Mouse (Mus musculus): ENCODE data around the gene Dis3l. TPM values are rescaled to one million over a fixed set of nuclear protein-coding genes. Genes with fewer than 3 reads are reported as not detected.
A peak's percentile ranks its signal among the peaks of the same experiment; 100 is the strongest.

Dis3l gene
- total RNA-seq (2014; rRNA removed): 10.8 and 11.7 TPM in 2 replicates
- polyA plus RNA-seq (2012; rRNA removed): 7.7 and 8.4 TPM in 2 replicates

GRCm38 (mm10) chr9:64341254-64341566 lies at the start of gene Dis3l:
Gene Dis3l (minus strand): TSS chr9:64341288.
- Histone ChIP-seq H3K79me2 (ENCODE audit: control insufficient read depth, insufficient read depth, low read length) (no peaks in the 10 kb centered on the region), H3K4me1 (ENCODE audit: control insufficient read depth, insufficient read depth, low read length) (peaks cover 5% of the 10 kb centered on the region), H3K27me3 (ENCODE audit: control insufficient read depth, insufficient read depth, low read length) (no peaks in the 10 kb centered on the region), H3K36me3 (ENCODE audit: control insufficient read depth, insufficient read depth, low read length) (peaks cover 4% of the 10 kb centered on the region; the same call in 1 of the 2 replicates), H3K9ac (ENCODE audit: low read depth, low read length) (peak within 1 kb of the TSS; percentile 98), H3K27ac (replicated peaks; ENCODE audit: insufficient read depth, low read depth, low read length) (peak within 1 kb of the TSS; percentile 93), H3K4me3 (ENCODE audit: insufficient read depth, low read depth, low read length) (peak within 1 kb of the TSS; percentile 89)
- DNase-seq (ENCODE audit: extremely low read depth, low read depth, low spot score): no peak
- TF ChIP-seq CTCF (IDR thresholded peaks at IDR 0.05; ENCODE audit: low read depth, low read length) (no peak), POLR2A (IDR thresholded peaks at IDR 0.05; ENCODE audit: extremely low read depth, insufficient read depth, low read length) (no peak)
- WGBS: 4% methylated on average over 16 of the region's 16 CpGs

DNA sequence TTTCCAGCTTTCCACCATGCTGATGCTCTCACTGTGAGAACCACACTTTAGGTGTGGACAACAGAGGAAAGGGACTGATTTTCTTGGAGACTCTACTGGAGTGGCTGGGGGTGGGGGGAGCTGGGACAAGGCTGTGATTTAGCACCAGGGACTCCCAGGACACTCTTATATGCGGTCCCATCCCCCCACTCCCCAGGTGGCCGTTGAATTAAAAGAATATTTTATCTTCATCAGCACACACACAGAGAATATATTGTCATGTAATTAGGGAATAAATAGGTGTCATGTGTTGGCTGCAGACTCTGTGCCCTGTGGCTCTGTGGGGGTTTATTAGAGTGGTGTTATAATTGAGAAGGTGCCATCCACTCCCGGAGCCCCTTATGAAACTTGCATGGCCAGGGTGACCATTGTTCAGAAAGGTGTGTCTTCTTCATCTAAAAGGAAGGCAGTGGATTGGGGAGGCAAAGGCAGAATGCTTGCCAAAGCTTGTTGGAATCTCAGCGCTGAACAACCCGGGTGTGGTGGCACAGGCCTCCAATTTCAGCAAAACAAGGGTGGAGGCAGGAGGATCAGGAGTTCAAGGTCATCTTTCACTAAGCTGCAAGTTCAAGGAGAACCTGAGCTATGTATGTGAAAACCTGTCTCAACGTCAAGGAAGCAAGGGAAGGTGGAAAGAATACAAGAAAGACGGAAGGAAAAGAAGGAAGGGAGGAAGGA lies 48.6 kb upstream of the Dis3l start:
- 65% methylated on average over 7 of the region's 7 CpGs for WGBS
- H3K79me2 ChIP-seq (ENCODE audit: control insufficient read depth, insufficient read depth, low read length): no peaks in the 10 kb centered on the region
- H3K4me3 ChIP-seq (ENCODE audit: insufficient read depth, low read depth, low read length): no peak overlapping the region
- H3K27ac ChIP-seq (replicated peaks; ENCODE audit: insufficient read depth, low read depth, low read length): no peak overlapping the region
- no peak for DNase-seq (ENCODE audit: extremely low read depth, low read depth, low spot score)
- TF ChIP-seq POLR2A (IDR thresholded peaks at IDR 0.05; ENCODE audit: extremely low read depth, insufficient read depth, low read length) (no peak), CTCF (IDR thresholded peaks at IDR 0.05; ENCODE audit: low read depth, low read length) (no peak)
- no peak overlapping the region for H3K9ac ChIP-seq (ENCODE audit: low read depth, low read length)
- H3K27me3 ChIP-seq (ENCODE audit: control insufficient read depth, insufficient read depth, low read length): peaks cover 19% of the 10 kb centered on the region
- H3K36me3 ChIP-seq (ENCODE audit: control insufficient read depth, insufficient read depth, low read length): no peaks in the 10 kb centered on the region
- H3K4me1 ChIP-seq (ENCODE audit: control insufficient read depth, insufficient read depth, low read length): no peaks in the 10 kb centered on the region; the same call in 1 of the 2 replicates

GRCm38 (mm10) chr9:64386466-64387211 lies 45.6 kb upstream of the Dis3l start:
- H3K79me2 ChIP-seq (ENCODE audit: control insufficient read depth, insufficient read depth, low read length): no peaks in the 10 kb centered on the region
- 6% methylated on average over 45 of the region's 45 CpGs for WGBS
- peaks cover 8% of the 10 kb centered on the region for H3K4me1 ChIP-seq (ENCODE audit: control insufficient read depth, insufficient read depth, low read length)
- peaks cover 19% of the 10 kb centered on the region for H3K27me3 ChIP-seq (ENCODE audit: control insufficient read depth, insufficient read depth, low read length)
- H3K4me3 ChIP-seq (ENCODE audit: insufficient read depth, low read depth, low read length): no peak overlapping the region
- no peak for DNase-seq (ENCODE audit: extremely low read depth, low read depth, low spot score)
- no peak for TF ChIP-seq POLR2A (IDR thresholded peaks at IDR 0.05; ENCODE audit: extremely low read depth, insufficient read depth, low read length)
- no peak for TF ChIP-seq CTCF (IDR thresholded peaks at IDR 0.05; ENCODE audit: low read depth, low read length)
- no peak overlapping the region for H3K27ac ChIP-seq (replicated peaks; ENCODE audit: insufficient read depth, low read depth, low read length)
- no peaks in the 10 kb centered on the region for H3K36me3 ChIP-seq (ENCODE audit: control insufficient read depth, insufficient read depth, low read length)
- H3K9ac ChIP-seq (ENCODE audit: low read depth, low read length): no peak overlapping the region

DNA sequence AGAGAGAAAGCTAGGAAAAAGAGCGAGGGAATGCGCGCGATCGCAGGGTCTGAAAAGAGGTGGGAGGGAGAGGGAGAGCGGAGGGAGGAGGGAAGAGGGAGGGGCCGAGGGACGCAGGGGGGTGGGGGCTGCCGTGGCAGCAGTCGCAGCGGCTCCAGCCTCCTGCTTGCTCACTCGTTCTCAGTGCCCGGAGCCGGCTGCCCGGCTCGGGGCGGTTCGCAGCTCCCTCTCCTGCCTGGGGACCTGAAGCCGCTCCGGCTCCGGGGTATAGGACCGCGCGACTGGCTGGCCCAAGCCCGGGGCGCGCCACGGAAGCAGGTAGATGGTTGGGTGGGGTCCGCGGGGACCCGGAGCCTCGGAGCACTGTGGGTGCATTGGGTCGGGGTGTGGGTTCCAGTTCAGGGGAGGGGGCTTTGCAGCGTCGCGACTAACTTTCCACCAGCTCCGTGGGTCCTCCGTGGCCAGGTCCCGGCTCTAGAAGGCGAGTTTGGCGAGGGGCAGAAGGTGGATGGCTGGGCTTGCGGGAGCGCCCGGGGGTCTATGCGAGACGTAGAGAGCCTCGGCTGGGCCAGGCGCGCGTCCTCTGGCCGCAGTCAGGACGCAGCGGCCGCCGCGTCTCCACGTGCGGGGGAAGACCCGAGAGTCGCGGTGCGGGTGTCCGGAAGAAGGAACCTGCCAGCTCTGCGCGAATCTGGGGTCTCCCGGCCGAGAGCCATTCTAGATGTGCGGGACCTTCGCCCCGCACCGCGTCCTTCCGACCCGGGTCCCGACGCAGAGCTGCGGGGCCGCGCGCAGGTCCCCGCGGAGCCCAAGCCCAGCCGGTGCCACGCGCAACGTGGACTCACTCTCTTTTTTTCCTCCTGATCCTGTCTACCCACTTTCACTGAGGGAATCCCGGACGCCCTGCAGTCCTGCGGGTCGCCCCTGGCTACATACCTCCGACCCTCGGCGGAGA lies 44.7 kb upstream of the Dis3l start, which contains the start of gene Megf11:
Gene Megf11, plus strand, starts transcription at position 116 of the 955 bp plus-strand sequence.
- H3K79me2 ChIP-seq (ENCODE audit: control insufficient read depth, insufficient read depth, low read length): no peaks in the 10 kb centered on the region
- no peak for DNase-seq (ENCODE audit: extremely low read depth, low read depth, low spot score)
- H3K4me3 ChIP-seq (ENCODE audit: insufficient read depth, low read depth, low read length): peak within 1 kb of the TSS; percentile 19; the same call in 1 of the 2 replicates
- H3K9ac ChIP-seq (ENCODE audit: low read depth, low read length): no peak within 1 kb of the TSS
- WGBS: 3% methylated on average over 93 of the region's 93 CpGs
- no peaks in the 10 kb centered on the region for H3K36me3 ChIP-seq (ENCODE audit: control insufficient read depth, insufficient read depth, low read length)
- TF ChIP-seq POLR2A (IDR thresholded peaks at IDR 0.05; ENCODE audit: extremely low read depth, insufficient read depth, low read length) (no peak), CTCF (IDR thresholded peaks at IDR 0.05; ENCODE audit: low read depth, low read length) (no peak)
- peaks cover 19% of the 10 kb centered on the region for H3K27me3 ChIP-seq (ENCODE audit: control insufficient read depth, insufficient read depth, low read length)
- peaks cover 8% of the 10 kb centered on the region for H3K4me1 ChIP-seq (ENCODE audit: control insufficient read depth, insufficient read depth, low read length)
- H3K27ac ChIP-seq (replicated peaks; ENCODE audit: insufficient read depth, low read depth, low read length): no peak within 1 kb of the TSS

DNA sequence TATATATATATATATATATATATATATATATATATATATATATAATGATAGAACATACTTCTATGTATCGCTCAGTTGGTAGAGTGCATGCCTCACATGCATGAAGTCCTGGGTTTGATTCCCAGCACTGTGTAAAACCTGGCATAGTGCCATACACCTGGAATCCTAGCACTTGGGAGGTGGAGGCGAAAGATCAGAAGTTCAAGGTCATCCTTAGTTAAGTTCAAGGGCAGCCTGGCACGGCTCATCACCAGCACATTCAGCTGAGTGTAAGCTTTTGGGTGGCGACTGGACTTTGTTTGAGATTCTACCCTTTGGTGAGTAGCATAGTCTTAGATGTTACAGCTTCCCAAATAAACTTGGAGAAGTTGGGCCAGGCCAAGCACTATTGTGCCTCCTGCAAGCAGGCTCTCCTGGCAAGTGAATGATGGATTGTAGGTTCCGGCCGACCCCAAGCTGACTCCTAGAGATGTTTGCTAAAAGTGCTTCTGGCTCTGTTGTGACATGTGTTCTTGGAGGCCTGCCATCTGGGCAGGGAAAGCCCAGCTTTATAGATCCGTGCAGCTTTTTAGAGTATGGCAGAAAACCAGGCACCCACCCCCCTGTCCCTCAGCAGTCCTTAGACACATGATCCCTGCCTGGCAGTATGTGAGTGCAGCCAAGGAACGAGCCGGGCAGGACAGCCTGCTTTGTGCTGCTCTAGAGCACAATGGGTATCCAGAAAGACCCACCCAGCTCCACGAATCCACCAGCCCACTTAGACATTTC lies 42.1 kb upstream of the Dis3l start:
- peak; percentile 31 for DNase-seq (ENCODE audit: extremely low read depth, low read depth, low spot score)
- H3K27ac ChIP-seq (replicated peaks; ENCODE audit: insufficient read depth, low read depth, low read length): no peak overlapping the region
- TF ChIP-seq CTCF (IDR thresholded peaks at IDR 0.05; ENCODE audit: low read depth, low read length) (no peak), POLR2A (IDR thresholded peaks at IDR 0.05; ENCODE audit: extremely low read depth, insufficient read depth, low read length) (no peak)
- H3K27me3 ChIP-seq (ENCODE audit: control insufficient read depth, insufficient read depth, low read length): peaks cover 19% of the 10 kb centered on the region
- H3K4me1 ChIP-seq (ENCODE audit: control insufficient read depth, insufficient read depth, low read length): peaks cover 8% of the 10 kb centered on the region
- 33% methylated on average over 10 of the region's 10 CpGs for WGBS
- H3K9ac ChIP-seq (ENCODE audit: low read depth, low read length): no peak overlapping the region
- no peak overlapping the region for H3K4me3 ChIP-seq (ENCODE audit: insufficient read depth, low read depth, low read length)
- H3K79me2 ChIP-seq (ENCODE audit: control insufficient read depth, insufficient read depth, low read length): no peaks in the 10 kb centered on the region
- H3K36me3 ChIP-seq (ENCODE audit: control insufficient read depth, insufficient read depth, low read length): no peaks in the 10 kb centered on the region
